Mouse (Mus musculus): ENCODE data around the gene Ftl1. TPM values are rescaled to one million over a fixed set of nuclear protein-coding genes. Genes with fewer than 3 reads are reported as not detected.

The Ftl1 gene
- polyA plus RNA-seq, 1 experiment from 2014 or later = 4,749 TPM

DNA sequence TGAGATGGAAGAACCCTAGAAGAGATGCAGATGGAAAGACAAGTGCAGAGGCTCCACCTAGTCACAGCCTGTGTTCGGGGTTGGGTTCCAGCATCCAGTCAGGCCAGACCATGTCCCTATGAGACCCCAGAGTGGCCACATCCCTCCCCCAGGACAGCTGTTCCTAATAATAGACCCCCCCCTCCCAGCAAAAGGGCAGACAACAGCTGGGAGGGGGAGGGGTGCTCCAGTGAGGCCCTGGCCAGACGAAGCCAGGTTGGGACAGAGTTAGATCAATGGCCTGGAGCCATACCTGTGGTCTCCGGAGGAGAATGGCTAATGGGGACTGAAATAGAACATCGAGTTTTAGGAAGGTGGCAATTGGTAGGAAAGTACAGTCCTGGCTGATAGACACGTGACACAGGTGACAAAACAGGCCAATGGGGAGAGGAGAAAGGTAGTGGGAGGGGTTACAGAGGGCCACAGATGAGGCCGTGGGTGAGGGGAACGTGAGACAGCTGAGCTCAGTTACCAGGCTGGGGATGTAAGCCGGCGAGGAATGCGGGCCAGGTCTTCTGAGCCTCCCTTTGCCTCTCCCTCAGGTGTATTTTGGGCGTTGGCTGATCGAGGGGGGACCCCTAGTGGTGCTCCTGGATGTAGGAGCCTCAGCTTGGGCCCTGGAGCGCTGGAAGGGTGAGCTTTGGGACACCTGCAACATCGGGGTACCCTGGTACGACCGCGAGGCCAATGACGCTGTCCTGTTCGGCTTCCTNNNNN is 22.0 kb downstream of the Ftl1 start, which contains the start of gene Ruvbl2:
Ruvbl2 (minus strand) TSS at position 576 of the 756 bp plus-strand sequence.
- H3K4me3 ChIP-seq (ENCODE audit: low read depth, low read length) = no peak within 1 kb of the TSS; the same call in 1 of the 2 replicates
- H3K9ac ChIP-seq = peak within 1 kb of the TSS; percentile 30; the same call in 1 of the 2 replicates
- H3K27ac ChIP-seq (ENCODE audit: low read depth) = no peak within 1 kb of the TSS
- peaks cover 26% of the 10 kb centered on the region; the same call in 1 of the 2 replicates for H3K36me3 ChIP-seq (ENCODE audit: insufficient read depth)
- TF ChIP-seq CTCF (IDR thresholded peaks at IDR 0.05; ENCODE audit: low read depth) = peak; percentile 61
- H3K4me2 ChIP-seq = peak within 1 kb of the TSS; percentile 21; the same call in 1 of the 2 replicates
- DNase-seq = peak; percentile 59
- H3K4me1 ChIP-seq (ENCODE audit: insufficient read depth) = peaks cover 18% of the 10 kb centered on the region
- no peaks in the 10 kb centered on the region for H3K9me3 ChIP-seq (ENCODE audit: low read depth, low read length)
- no peaks in the 10 kb centered on the region for H3K27me3 ChIP-seq (ENCODE audit: insufficient read depth, low read length)
- ATAC-seq (ENCODE audit: insufficient read depth) = no peak
- 19% methylated on average over 19 of the region's 19 CpGs for WGBS

DNA sequence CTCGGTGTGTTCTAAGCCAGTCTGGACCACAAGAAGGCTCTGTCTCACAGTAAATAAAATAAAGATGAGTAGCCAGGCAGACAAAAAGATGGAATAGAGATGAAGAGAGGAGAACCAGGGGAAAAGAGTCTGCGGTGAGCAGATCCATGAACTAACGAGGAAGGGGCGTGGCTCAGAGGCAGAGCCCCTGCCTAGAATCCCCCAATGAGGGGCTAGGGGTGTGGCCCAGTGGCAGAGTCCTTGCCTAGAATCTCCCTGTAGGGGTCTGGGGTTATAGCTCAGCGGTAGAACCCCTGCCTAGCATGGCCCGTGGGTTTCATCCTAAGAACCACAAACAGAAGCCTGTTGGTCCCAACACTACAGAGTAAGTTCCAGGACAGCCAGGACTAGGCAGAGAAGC is 22.6 kb downstream of the Ftl1 start:
- H3K4me3 ChIP-seq (ENCODE audit: low read depth, low read length) = no peak overlapping the region; the same call in 1 of the 2 replicates
- H3K27me3 ChIP-seq (ENCODE audit: insufficient read depth, low read length) = no peaks in the 10 kb centered on the region
- no peak for TF ChIP-seq CTCF (IDR thresholded peaks at IDR 0.05; ENCODE audit: low read depth)
- peaks cover 20% of the 10 kb centered on the region; the same call in 1 of the 2 replicates for H3K36me3 ChIP-seq (ENCODE audit: insufficient read depth)
- H3K9ac ChIP-seq = no peak overlapping the region
- H3K4me2 ChIP-seq = peak overlapping the region; percentile 21; the same call in 1 of the 2 replicates
- H3K4me1 ChIP-seq (ENCODE audit: insufficient read depth) = peaks cover 19% of the 10 kb centered on the region
- H3K9me3 ChIP-seq (ENCODE audit: low read depth, low read length) = no peaks in the 10 kb centered on the region
- no peak overlapping the region for H3K27ac ChIP-seq (ENCODE audit: low read depth)
- 41% methylated on average over 6 of the region's 6 CpGs for WGBS
- ATAC-seq (ENCODE audit: insufficient read depth) = no peak
- DNase-seq = peak; percentile 39

DNA sequence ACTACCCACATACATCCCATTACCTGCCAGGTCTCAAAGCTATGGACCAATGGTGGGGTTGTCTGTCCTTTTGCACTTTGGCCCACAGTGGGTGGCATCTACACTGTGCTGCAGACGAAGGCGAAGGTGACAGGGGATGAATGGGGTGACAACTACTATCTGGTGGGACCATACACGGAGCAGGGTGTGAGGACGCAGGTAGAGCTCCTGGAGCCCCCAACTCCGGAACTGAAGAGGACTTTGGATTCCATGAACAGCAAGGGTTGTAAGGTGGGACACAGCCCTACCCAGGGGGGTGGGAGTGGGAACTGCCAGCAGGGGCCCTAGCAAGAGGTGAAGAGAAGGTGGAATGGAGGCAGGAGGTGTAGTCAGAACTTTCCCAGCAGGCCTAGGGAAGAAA is 23.2 kb downstream of the Ftl1 start:
- H3K4me3 ChIP-seq (ENCODE audit: low read depth, low read length) = peak overlapping the region; percentile 87; the same call in 1 of the 2 replicates
- WGBS = 75% methylated on average over 5 of the region's 5 CpGs
- no peak overlapping the region for H3K27ac ChIP-seq (ENCODE audit: low read depth)
- H3K9me3 ChIP-seq (ENCODE audit: low read depth, low read length) = no peaks in the 10 kb centered on the region
- H3K27me3 ChIP-seq (ENCODE audit: insufficient read depth, low read length) = no peaks in the 10 kb centered on the region
- H3K4me2 ChIP-seq = peak overlapping the region; percentile 98; the same call in 1 of the 2 replicates
- DNase-seq = no peak
- no peak overlapping the region for H3K9ac ChIP-seq
- peaks cover 23% of the 10 kb centered on the region for H3K36me3 ChIP-seq (ENCODE audit: insufficient read depth)
- no peak for TF ChIP-seq CTCF (IDR thresholded peaks at IDR 0.05; ENCODE audit: low read depth)
- ATAC-seq (ENCODE audit: insufficient read depth) = no peak
- H3K4me1 ChIP-seq (ENCODE audit: insufficient read depth) = peaks cover 19% of the 10 kb centered on the region

DNA sequence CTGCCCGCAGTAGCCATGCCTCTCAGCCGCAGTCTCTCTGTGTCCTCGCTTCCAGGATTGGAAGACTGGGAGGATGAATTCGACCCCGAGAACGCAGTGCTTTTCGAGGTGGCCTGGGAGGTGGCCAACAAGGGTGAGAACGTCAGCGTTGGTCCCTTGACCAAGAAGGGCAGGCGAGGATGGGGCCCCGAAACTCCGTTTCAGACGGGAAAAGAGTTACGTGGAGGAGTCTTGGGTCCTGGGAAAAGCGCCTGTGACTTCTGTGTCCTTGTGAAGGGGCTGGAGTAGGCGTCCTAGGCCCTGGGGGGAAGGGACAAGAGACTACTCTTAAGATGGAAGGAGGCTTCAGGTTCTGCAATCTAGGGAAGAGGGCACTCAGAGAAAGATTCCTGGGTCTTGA is 24.6 kb downstream of the Ftl1 start:
- WGBS = under 1% methylated on average over 16 of the region's 16 CpGs
- Histone ChIP-seq H3K4me1 (ENCODE audit: insufficient read depth) (peaks cover 19% of the 10 kb centered on the region), H3K4me2 (peak overlapping the region; percentile 98), H3K27ac (ENCODE audit: low read depth) (peak overlapping the region; percentile 82), H3K9me3 (ENCODE audit: low read depth, low read length) (no peaks in the 10 kb centered on the region), H3K4me3 (ENCODE audit: low read depth, low read length) (peak overlapping the region; percentile 87), H3K27me3 (ENCODE audit: insufficient read depth, low read length) (no peaks in the 10 kb centered on the region), H3K36me3 (ENCODE audit: insufficient read depth) (peaks cover 26% of the 10 kb centered on the region), H3K9ac (peak overlapping the region; percentile 82)
- ATAC-seq (ENCODE audit: insufficient read depth) = no peak; the same call in none of the 2 replicates
- DNase-seq = peak; percentile 58
- TF ChIP-seq CTCF (IDR thresholded peaks at IDR 0.05; ENCODE audit: low read depth) = no peak

DNA sequence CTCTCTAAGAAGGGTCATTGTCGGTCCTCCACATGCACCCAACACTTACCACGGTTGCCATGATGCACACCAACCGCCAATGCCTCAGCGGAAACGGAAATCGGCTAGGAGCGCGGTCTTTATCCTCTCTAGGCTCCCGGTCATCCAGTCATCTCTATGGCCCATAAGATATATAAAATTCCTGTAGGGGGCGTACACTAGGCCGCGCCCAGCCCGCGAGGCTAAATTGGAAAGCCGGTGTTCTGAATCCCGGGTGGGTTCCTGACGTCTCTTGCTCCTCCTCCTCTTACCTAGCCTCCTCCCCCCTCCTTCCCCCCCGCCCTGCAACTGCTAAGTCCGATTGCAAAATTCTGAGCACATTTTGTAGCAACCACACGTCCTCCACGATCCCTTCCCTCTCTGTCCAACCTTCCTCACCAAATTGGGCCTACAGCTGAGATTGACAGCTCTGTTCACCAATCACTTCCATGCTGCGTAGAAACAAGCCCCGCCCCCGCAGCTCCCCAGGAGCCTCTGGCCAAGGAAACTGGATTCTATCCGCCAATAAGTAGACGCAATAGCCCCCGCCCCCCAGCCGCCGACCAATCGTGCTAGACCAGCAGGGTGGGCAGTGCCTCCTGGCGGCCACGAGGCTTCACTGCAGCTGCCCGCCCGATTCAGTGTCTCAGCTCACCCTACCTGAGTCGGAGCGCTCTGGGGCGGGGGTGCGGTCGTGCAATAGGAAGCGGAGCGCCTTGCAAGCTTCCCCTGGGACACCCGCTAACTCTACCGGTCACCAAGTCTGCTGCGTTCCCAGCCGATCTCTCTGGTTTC is 25.3 kb downstream of the Ftl1 start, which contains the start of gene Gys1:
Gys1 (plus strand) TSS at position 642 of the 813 bp plus-strand sequence.
- Histone ChIP-seq H3K27me3 (ENCODE audit: insufficient read depth, low read length) (no peaks in the 10 kb centered on the region), H3K4me3 (ENCODE audit: low read depth, low read length) (peak within 1 kb of the TSS; percentile 87), H3K4me1 (ENCODE audit: insufficient read depth) (peaks cover 19% of the 10 kb centered on the region), H3K9me3 (ENCODE audit: low read depth, low read length) (no peaks in the 10 kb centered on the region), H3K9ac (peak within 1 kb of the TSS; percentile 93), H3K36me3 (ENCODE audit: insufficient read depth) (peaks cover 27% of the 10 kb centered on the region), H3K4me2 (peak within 1 kb of the TSS; percentile 98), H3K27ac (ENCODE audit: low read depth) (peak within 1 kb of the TSS; percentile 89)
- DNase-seq (peak; percentile 100), ATAC-seq (ENCODE audit: insufficient read depth) (peak; percentile 97)
- under 1% methylated on average over 45 of the region's 45 CpGs for WGBS
- peak; percentile 99 for TF ChIP-seq CTCF (IDR thresholded peaks at IDR 0.05; ENCODE audit: low read depth)

DNA sequence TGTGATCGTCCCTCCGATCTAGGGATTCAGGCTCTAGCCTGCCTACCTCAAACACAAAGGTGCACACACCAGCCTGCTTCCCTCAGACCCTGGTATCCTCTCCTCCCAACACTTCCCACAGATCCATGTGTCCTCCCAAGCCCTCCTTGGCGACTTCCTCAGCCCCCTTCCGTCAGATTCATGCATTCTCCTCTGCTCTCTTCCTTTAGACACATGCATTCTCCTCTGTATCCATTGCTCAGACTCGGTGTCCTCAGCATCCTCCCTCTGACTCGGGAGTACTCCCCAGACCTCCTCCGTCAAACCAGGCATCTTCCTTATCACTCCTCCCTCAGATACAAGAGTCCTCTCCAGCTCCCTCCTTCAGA is 25.9 kb downstream of the Ftl1 start:
- Histone ChIP-seq H3K27me3 (ENCODE audit: insufficient read depth, low read length) (no peaks in the 10 kb centered on the region), H3K4me2 (peak overlapping the region; percentile 98), H3K4me3 (ENCODE audit: low read depth, low read length) (peak overlapping the region; percentile 87), H3K4me1 (ENCODE audit: insufficient read depth) (peaks cover 19% of the 10 kb centered on the region), H3K36me3 (ENCODE audit: insufficient read depth) (peaks cover 31% of the 10 kb centered on the region), H3K27ac (ENCODE audit: low read depth) (peak overlapping the region; percentile 89), H3K9ac (peak overlapping the region; percentile 93), H3K9me3 (ENCODE audit: low read depth, low read length) (no peaks in the 10 kb centered on the region)
- TF ChIP-seq CTCF (IDR thresholded peaks at IDR 0.05; ENCODE audit: low read depth) = no peak
- DNase-seq (no peak), ATAC-seq (ENCODE audit: insufficient read depth) (no peak)
- WGBS = under 1% methylated on average over 7 of the region's 7 CpGs
